Mouse (Mus musculus): ENCODE measurements around the gene Mapk8ip1. TPM values are rescaled to one million over a fixed set of nuclear protein-coding genes. Genes with fewer than 3 reads are reported as not detected.

Gene Mapk8ip1
- polyA plus RNA-seq, 1 experiment from 2014 or later: 64.3 TPM

- H3K27me3 ChIP-seq (ENCODE audit: control insufficient read depth, insufficient read depth, low read length): no peaks in the 10 kb centered on the region
- H3K4me3 ChIP-seq (ENCODE audit: low read depth, low read length): no peak overlapping the region
- H3K9me3 ChIP-seq (ENCODE audit: control insufficient read depth, low read length): no peaks in the 10 kb centered on the region
- no peak overlapping the region for H3K4me2 ChIP-seq (ENCODE audit: low read depth, low read length)
- H3K36me3 ChIP-seq (ENCODE audit: control insufficient read depth, insufficient read depth, low read length): peaks cover 51% of the 10 kb centered on the region
- H3K4me1 ChIP-seq (ENCODE audit: control insufficient read depth, insufficient read depth, low read length): peaks cover 5% of the 10 kb centered on the region
- no peak overlapping the region for H3K9ac ChIP-seq (replicated peaks; ENCODE audit: low read depth, low read length)
- WGBS: 92% methylated on average over 5 of the region's 5 CpGs
- H3K27ac ChIP-seq (ENCODE audit: low read depth, low read length): no peak overlapping the region
- no peak for ATAC-seq (ENCODE audit: low read depth)
Observed at GRCm38 (mm10) chr2:92381161-92381560, 19.9 kb downstream of the Mapk8ip1 start.

DNA sequence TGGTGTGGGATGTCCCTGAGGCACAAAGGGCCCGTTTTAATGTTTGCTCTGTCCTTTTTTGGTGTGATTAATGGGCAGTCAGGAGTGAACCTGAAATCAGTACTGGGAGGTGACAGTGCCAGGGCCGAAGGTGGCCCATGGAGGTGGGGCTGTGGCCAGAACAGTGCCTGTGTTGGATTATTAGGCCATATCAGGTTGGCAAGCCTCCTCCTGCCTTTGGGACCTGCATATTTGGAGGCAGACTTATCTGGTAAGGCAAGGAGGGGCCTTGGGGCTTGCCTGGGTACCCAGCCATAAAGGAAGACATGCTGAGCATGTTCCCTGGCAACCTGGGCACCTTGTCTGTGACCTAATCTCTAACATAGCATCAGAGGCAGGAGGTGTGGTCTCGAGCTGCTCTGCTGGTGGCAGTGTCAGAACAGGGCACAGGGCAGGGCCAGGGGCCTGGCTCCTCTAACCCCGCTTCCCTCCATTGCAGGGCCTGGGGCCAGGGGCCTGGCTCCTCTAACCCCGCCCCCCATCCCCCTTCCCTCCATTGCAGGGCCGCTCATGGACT is 20.5 kb downstream of the Mapk8ip1 start:
- H3K27ac ChIP-seq (ENCODE audit: low read depth, low read length): no peak overlapping the region
- H3K36me3 ChIP-seq (ENCODE audit: control insufficient read depth, insufficient read depth, low read length): peaks cover 46% of the 10 kb centered on the region
- H3K4me2 ChIP-seq (ENCODE audit: low read depth, low read length): no peak overlapping the region
- H3K9me3 ChIP-seq (ENCODE audit: control insufficient read depth, low read length): no peaks in the 10 kb centered on the region
- H3K27me3 ChIP-seq (ENCODE audit: control insufficient read depth, insufficient read depth, low read length): no peaks in the 10 kb centered on the region
- 79% methylated on average over 6 of the region's 6 CpGs for WGBS
- no peak overlapping the region for H3K4me3 ChIP-seq (ENCODE audit: low read depth, low read length)
- H3K9ac ChIP-seq (replicated peaks; ENCODE audit: low read depth, low read length): no peak overlapping the region
- H3K4me1 ChIP-seq (ENCODE audit: control insufficient read depth, insufficient read depth, low read length): peaks cover 11% of the 10 kb centered on the region
- no peak for ATAC-seq (ENCODE audit: low read depth)

DNA sequence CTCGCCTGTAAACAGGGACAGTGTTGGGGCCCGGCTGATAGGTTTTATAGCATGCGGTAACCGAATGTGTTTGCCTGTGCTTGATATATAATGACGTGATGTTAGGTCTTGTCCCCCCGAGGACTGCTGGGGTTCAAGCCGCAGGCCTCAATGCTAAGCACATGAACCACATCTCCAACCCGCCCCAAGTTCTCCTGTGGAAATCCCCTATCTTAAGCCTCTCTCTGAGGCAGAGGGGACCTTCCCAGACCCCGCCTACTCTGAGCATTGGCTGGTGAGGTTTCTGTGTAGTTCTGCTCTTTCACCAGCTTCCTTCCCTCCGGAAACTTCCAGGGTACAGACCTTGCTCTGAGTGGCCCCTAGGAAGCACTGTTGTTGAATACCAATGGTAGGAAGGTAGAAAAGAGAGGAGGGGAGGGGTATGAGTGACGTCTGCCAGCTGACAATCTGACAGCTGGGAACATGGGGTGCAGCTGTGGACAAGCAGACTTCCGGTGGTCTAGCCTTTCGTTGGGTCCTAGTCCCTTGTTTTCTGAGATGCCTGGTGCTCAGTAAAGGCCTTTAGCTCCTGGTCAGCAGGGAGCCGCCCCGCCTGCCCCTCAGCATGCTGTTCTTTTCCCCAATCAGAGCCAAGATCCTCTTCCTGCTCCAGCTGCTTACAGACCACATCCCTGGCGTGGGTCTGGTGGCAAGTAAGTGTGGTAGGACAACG is 21.1 kb downstream of the Mapk8ip1 start:
- WGBS: 85% methylated on average over 17 of the region's 17 CpGs
- Histone ChIP-seq H3K36me3 (ENCODE audit: control insufficient read depth, insufficient read depth, low read length) (peaks cover 39% of the 10 kb centered on the region), H3K4me2 (ENCODE audit: low read depth, low read length) (no peak overlapping the region), H3K4me1 (ENCODE audit: control insufficient read depth, insufficient read depth, low read length) (peaks cover 11% of the 10 kb centered on the region), H3K9ac (replicated peaks; ENCODE audit: low read depth, low read length) (no peak overlapping the region), H3K27ac (ENCODE audit: low read depth, low read length) (no peak overlapping the region), H3K4me3 (ENCODE audit: low read depth, low read length) (no peak overlapping the region), H3K27me3 (ENCODE audit: control insufficient read depth, insufficient read depth, low read length) (no peaks in the 10 kb centered on the region), H3K9me3 (ENCODE audit: control insufficient read depth, low read length) (no peaks in the 10 kb centered on the region)
- no peak for ATAC-seq (ENCODE audit: low read depth)

- Histone ChIP-seq H3K9ac (replicated peaks; ENCODE audit: low read depth, low read length) (no peak overlapping the region), H3K4me3 (ENCODE audit: low read depth, low read length) (no peak overlapping the region), H3K27ac (ENCODE audit: low read depth, low read length) (no peak overlapping the region), H3K27me3 (ENCODE audit: control insufficient read depth, insufficient read depth, low read length) (no peaks in the 10 kb centered on the region), H3K9me3 (ENCODE audit: control insufficient read depth, low read length) (no peaks in the 10 kb centered on the region), H3K36me3 (ENCODE audit: control insufficient read depth, insufficient read depth, low read length) (peaks cover 20% of the 10 kb centered on the region), H3K4me2 (ENCODE audit: low read depth, low read length) (no peak overlapping the region), H3K4me1 (ENCODE audit: control insufficient read depth, insufficient read depth, low read length) (peaks cover 11% of the 10 kb centered on the region)
- no peak for ATAC-seq (ENCODE audit: low read depth)
- WGBS: 92% methylated on average over 7 of the region's 7 CpGs
Observed at GRCm38 (mm10) chr2:92377320-92377719, 23.7 kb downstream of the Mapk8ip1 start.

GRCm38 (mm10) chr2:92376300-92376699 is 24.8 kb downstream of the Mapk8ip1 start:
- Histone ChIP-seq H3K4me1 (ENCODE audit: control insufficient read depth, insufficient read depth, low read length) (peaks cover 11% of the 10 kb centered on the region), H3K4me2 (ENCODE audit: low read depth, low read length) (peak overlapping the region; percentile 84; the same call in 1 of the 2 replicates), H3K27ac (ENCODE audit: low read depth, low read length) (no peak overlapping the region), H3K9me3 (ENCODE audit: control insufficient read depth, low read length) (no peaks in the 10 kb centered on the region), H3K9ac (replicated peaks; ENCODE audit: low read depth, low read length) (peak overlapping the region; percentile 74; the same call in 1 of the 2 replicates), H3K4me3 (ENCODE audit: low read depth, low read length) (0 out of 2 replicates have a peak overlapping the region, but pooled peaks have one; percentile 61), H3K36me3 (ENCODE audit: control insufficient read depth, insufficient read depth, low read length) (peaks cover 17% of the 10 kb centered on the region), H3K27me3 (ENCODE audit: control insufficient read depth, insufficient read depth, low read length) (peaks cover under 1% of the 10 kb centered on the region; the same call in 1 of the 2 replicates)
- 81% methylated on average over 6 of the region's 6 CpGs for WGBS
- ATAC-seq (ENCODE audit: low read depth): no peak

DNA sequence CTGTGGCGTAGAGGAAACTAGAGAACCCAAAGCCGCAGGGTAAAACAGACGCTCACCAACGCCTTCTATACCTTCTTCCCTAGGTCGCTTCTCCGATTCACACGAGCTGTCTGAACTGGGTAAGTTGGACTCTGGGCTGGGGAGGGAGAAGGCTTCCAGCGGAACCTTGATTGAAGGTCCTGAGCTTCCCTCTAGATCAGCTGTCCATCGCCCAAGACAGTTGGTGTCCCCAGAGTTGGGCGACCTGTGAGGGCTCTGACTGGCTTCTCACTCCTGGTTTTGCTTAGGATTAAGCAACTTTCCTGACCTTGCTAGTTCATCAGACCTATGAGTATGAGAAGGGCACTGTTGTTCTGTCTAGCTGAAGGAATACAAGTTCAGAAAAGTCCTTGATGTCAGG is 25.3 kb downstream of the Mapk8ip1 start:
- WGBS: 11% methylated on average over 10 of the region's 10 CpGs
- peaks cover 17% of the 10 kb centered on the region for H3K36me3 ChIP-seq (ENCODE audit: control insufficient read depth, insufficient read depth, low read length)

DNA sequence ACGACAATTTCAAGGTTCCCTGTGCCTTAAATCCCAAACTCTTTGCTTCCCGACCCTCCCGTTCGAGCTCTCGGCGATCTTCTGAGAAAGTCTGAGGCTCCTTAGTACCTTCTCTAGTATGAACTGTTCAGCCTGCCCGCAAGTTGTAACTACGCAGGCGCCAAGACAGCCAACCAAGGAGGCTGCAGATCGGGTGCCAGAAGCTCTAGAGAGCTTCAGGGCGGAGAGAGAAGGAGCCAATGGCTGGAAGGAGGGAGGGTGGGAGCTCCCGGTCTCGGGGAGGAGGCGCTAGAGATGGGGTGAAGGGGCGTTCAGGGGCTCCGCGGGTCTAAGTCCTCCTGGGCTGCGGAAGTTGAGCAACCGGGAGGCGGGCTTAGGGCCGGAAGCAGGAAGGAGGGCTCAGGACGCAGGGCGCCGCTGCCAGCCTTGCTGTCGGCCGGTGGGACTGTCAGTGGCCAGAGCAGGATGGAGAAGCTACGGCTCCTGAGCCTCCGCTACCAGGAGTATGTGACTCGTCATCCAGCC is 25.9 kb downstream of the Mapk8ip1 start:
- peak overlapping the region; percentile 74 for H3K9ac ChIP-seq (replicated peaks; ENCODE audit: low read depth, low read length)
- peak; percentile 94 for ATAC-seq (ENCODE audit: low read depth)
- no peaks in the 10 kb centered on the region for H3K9me3 ChIP-seq (ENCODE audit: control insufficient read depth, low read length)
- peaks cover 17% of the 10 kb centered on the region for H3K4me1 ChIP-seq (ENCODE audit: control insufficient read depth, insufficient read depth, low read length)
- H3K36me3 ChIP-seq (ENCODE audit: control insufficient read depth, insufficient read depth, low read length): peaks cover 17% of the 10 kb centered on the region
- H3K4me3 ChIP-seq (ENCODE audit: low read depth, low read length): peak overlapping the region; percentile 61
- peak overlapping the region; percentile 84 for H3K4me2 ChIP-seq (ENCODE audit: low read depth, low read length)
- H3K27me3 ChIP-seq (ENCODE audit: control insufficient read depth, insufficient read depth, low read length): peaks cover 8% of the 10 kb centered on the region; the same call in 1 of the 2 replicates
- WGBS: under 1% methylated on average over 29 of the region's 29 CpGs
- H3K27ac ChIP-seq (ENCODE audit: low read depth, low read length): peak overlapping the region; percentile 68

More for the DNA sequence above, 25.3 kb downstream of the Mapk8ip1 start:
- Histone ChIP-seq H3K4me3 (ENCODE audit: low read depth, low read length) (peak overlapping the region; percentile 61), H3K9ac (replicated peaks; ENCODE audit: low read depth, low read length) (peak overlapping the region; percentile 74), H3K27ac (ENCODE audit: low read depth, low read length) (no peak overlapping the region), H3K9me3 (ENCODE audit: control insufficient read depth, low read length) (no peaks in the 10 kb centered on the region), H3K27me3 (ENCODE audit: control insufficient read depth, insufficient read depth, low read length) (peaks cover 6% of the 10 kb centered on the region; the same call in 1 of the 2 replicates), H3K4me2 (ENCODE audit: low read depth, low read length) (peak overlapping the region; percentile 84), H3K4me1 (ENCODE audit: control insufficient read depth, insufficient read depth, low read length) (peaks cover 11% of the 10 kb centered on the region)
- no peak for ATAC-seq (ENCODE audit: low read depth)

- ATAC-seq (ENCODE audit: low read depth): peak; percentile 26; the same call in 1 of the 2 replicates
- Histone ChIP-seq H3K9me3 (ENCODE audit: control insufficient read depth, low read length) (no peaks in the 10 kb centered on the region), H3K36me3 (ENCODE audit: control insufficient read depth, insufficient read depth, low read length) (peaks cover 13% of the 10 kb centered on the region), H3K27me3 (ENCODE audit: control insufficient read depth, insufficient read depth, low read length) (peaks cover 11% of the 10 kb centered on the region; the same call in 1 of the 2 replicates), H3K4me2 (ENCODE audit: low read depth, low read length) (peak within 1 kb of the TSS; percentile 84), H3K4me3 (ENCODE audit: low read depth, low read length) (peak within 1 kb of the TSS; percentile 61), H3K9ac (replicated peaks; ENCODE audit: low read depth, low read length) (peak within 1 kb of the TSS; percentile 74), H3K27ac (ENCODE audit: low read depth, low read length) (peak within 1 kb of the TSS; percentile 68), H3K4me1 (ENCODE audit: control insufficient read depth, insufficient read depth, low read length) (peaks cover 17% of the 10 kb centered on the region)
- 3% methylated on average over 16 of the region's 16 CpGs for WGBS
Observed at GRCm38 (mm10) chr2:92374514-92374913, 26.5 kb downstream of the Mapk8ip1 start, which contains the start of the genes Pex16 and Large2. Gene Pex16, plus strand, starts transcription at chr2:92374676. Gene Large2, minus strand, starts transcription at chr2:92374869.

- H3K9me3 ChIP-seq (ENCODE audit: control insufficient read depth, low read length): no peaks in the 10 kb centered on the region
- no peak for ATAC-seq (ENCODE audit: low read depth)
- peaks cover 11% of the 10 kb centered on the region; the same call in 1 of the 2 replicates for H3K27me3 ChIP-seq (ENCODE audit: control insufficient read depth, insufficient read depth, low read length)
- H3K4me1 ChIP-seq (ENCODE audit: control insufficient read depth, insufficient read depth, low read length): peaks cover 17% of the 10 kb centered on the region
- H3K27ac ChIP-seq (ENCODE audit: low read depth, low read length): no peak overlapping the region
- H3K36me3 ChIP-seq (ENCODE audit: control insufficient read depth, insufficient read depth, low read length): peaks cover 3% of the 10 kb centered on the region; the same call in 1 of the 2 replicates
- no peak overlapping the region for H3K4me2 ChIP-seq (ENCODE audit: low read depth, low read length)
- no peak overlapping the region for H3K9ac ChIP-seq (replicated peaks; ENCODE audit: low read depth, low read length)
- H3K4me3 ChIP-seq (ENCODE audit: low read depth, low read length): no peak overlapping the region
- 75% methylated on average over 11 of the region's 11 CpGs for WGBS
Observed at GRCm38 (mm10) chr2:92373437-92373813, 27.6 kb downstream of the Mapk8ip1 start.

Measured in neural tube, embryonic 14.5 days (tissue).